Mouse (Mus musculus): Measurements from ENCODE around the gene Gjb6. TPM values are rescaled to one million over a fixed set of nuclear protein-coding genes. Genes with fewer than 3 reads are reported as not detected.

Gene Gjb6
- polyA plus RNA-seq (2015; fragmentation: Nextera tagmentation; extraction: Ambion mirVana) = 12.7 and 19.2 TPM in 2 replicates

DNA sequence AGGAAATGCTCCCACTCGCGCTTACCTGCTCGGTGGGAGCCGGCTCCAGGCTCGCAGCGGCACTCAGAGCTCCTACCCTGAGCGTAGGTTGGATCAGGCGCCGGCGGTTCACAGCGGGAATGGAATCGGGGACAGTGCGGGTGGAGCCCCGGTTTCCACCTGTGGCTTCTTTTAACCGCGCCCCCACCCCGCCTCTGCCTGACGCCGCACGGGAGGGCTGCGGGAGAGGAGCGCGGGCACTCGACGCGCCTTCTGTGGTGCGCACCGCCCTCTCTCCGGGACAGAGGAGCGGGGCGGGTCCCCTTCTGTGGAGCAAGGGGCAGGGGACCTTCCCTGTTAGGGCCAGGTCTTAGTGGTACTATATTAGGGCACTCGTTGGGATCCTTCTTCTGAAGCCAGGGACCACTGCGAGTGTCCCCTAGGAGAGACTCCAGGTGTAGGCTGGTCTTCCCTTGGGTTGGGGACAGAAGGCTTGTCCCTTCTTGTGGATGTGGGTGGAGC is at the start of gene Gjb6:
Gene Gjb6 (minus strand): TSS at position 451 of the 501 bp plus-strand sequence.
- peak within 1 kb of the TSS; percentile 59 for H3K9ac ChIP-seq (ENCODE audit: low read length)
- 0 out of 2 replicates have a peak, but pooled peaks cover 9% of the 10 kb centered on the region for H3K4me1 ChIP-seq (ENCODE audit: control insufficient read depth, insufficient read depth, low read length)
- ATAC-seq (ENCODE audit: insufficient read depth, low FRiP score) = 0 out of 2 replicates have a peak, but pooled peaks have one; percentile 21
- H3K4me2 ChIP-seq (ENCODE audit: low read depth, low read length) = peak within 1 kb of the TSS; percentile 60
- WGBS = 3% methylated on average over 33 of the region's 33 CpGs
- peaks cover 26% of the 10 kb centered on the region for H3K27me3 ChIP-seq (ENCODE audit: control insufficient read depth, insufficient read depth, low read length)
- H3K27ac ChIP-seq (ENCODE audit: low read length) = no peak within 1 kb of the TSS
- peak within 1 kb of the TSS; percentile 41 for H3K4me3 ChIP-seq (replicated peaks; ENCODE audit: low read length)
- H3K36me3 ChIP-seq (ENCODE audit: control insufficient read depth, insufficient read depth, low read length) = no peaks in the 10 kb centered on the region
- no peaks in the 10 kb centered on the region for H3K9me3 ChIP-seq (replicated peaks; ENCODE audit: control insufficient read depth, low read length)

DNA sequence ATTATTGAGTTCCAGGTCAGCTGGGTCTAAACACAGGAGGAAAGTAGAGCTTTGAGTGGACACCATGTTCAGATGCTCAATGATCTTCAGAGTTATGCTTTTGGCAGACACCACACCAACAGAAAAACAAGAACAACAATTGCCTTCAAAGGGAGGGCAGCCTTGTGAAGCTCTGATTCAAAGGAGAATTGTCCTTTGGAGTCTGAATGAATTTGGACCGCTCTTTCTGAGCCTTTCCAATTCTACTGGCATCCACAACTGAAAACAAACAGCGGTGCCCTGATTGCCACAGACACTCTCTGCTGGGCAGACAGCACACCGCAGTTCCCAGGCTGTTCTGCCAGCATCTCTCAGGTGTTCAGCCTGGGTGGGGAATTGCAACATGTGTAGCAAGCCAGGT is 32.1 kb upstream of the Gjb6 start:
- H3K9ac ChIP-seq (ENCODE audit: low read length) = no peak overlapping the region
- H3K27ac ChIP-seq (ENCODE audit: low read length) = no peak overlapping the region
- no peaks in the 10 kb centered on the region for H3K27me3 ChIP-seq (ENCODE audit: control insufficient read depth, insufficient read depth, low read length)
- peaks cover 10% of the 10 kb centered on the region for H3K4me1 ChIP-seq (ENCODE audit: control insufficient read depth, insufficient read depth, low read length)
- no peak for ATAC-seq (ENCODE audit: insufficient read depth, low FRiP score)
- no peak overlapping the region for H3K4me3 ChIP-seq (replicated peaks; ENCODE audit: low read length)
- H3K9me3 ChIP-seq (replicated peaks; ENCODE audit: control insufficient read depth, low read length) = no peaks in the 10 kb centered on the region
- no peaks in the 10 kb centered on the region for H3K36me3 ChIP-seq (ENCODE audit: control insufficient read depth, insufficient read depth, low read length)
- WGBS = 78% methylated on average over 3 of the region's 3 CpGs
- H3K4me2 ChIP-seq (ENCODE audit: low read depth, low read length) = no peak overlapping the region

DNA sequence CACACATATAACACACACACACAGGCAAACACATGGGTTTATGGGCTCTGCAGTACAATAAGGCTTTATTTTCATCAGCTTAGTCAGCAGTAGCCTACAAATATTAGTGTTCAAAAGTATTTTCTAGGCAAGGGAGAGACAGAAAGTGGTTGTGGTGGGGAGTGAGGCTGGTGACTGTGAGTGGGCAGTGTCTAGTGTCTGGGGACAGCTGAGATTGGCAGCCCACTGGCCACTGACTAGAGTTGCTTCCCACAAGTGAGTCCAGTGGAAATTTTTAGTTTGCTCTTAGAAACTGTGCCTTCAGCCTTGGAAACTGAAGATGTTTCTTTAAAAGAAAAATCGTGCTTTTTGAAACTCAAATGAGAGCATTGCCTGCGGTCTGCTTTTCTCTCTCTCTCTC is 28.4 kb upstream of the Gjb6 start:
- Histone ChIP-seq H3K9ac (ENCODE audit: low read length) (no peak overlapping the region), H3K4me3 (replicated peaks; ENCODE audit: low read length) (no peak overlapping the region), H3K36me3 (ENCODE audit: control insufficient read depth, insufficient read depth, low read length) (no peaks in the 10 kb centered on the region), H3K9me3 (replicated peaks; ENCODE audit: control insufficient read depth, low read length) (no peaks in the 10 kb centered on the region), H3K27ac (ENCODE audit: low read length) (peak overlapping the region; percentile 10; the same call in 1 of the 2 replicates), H3K27me3 (ENCODE audit: control insufficient read depth, insufficient read depth, low read length) (no peaks in the 10 kb centered on the region), H3K4me2 (ENCODE audit: low read depth, low read length) (no peak overlapping the region), H3K4me1 (ENCODE audit: control insufficient read depth, insufficient read depth, low read length) (peaks cover 10% of the 10 kb centered on the region)
- WGBS = 21% methylated on average over 2 of the region's 2 CpGs
- no peak for ATAC-seq (ENCODE audit: insufficient read depth, low FRiP score)

DNA sequence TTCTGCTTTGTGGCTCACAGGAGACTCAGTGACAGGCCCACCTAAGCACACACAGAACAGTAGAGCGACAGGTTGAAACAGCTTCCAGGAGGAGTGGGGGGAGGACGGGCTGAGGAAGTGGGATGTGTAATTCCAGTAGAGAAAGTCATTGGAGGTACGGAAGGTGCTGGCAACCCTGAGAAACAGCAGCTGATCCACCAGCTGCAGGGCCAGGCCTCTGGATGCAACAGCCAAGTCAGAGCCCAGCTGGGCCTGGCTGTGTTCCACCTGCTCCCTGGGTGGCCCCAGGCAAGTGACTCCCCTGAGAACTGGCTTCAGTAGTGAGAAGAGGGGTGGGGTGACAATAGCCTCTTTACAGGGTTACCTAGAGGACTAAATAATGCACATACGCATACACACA is 27.8 kb upstream of the Gjb6 start:
- no peaks in the 10 kb centered on the region for H3K27me3 ChIP-seq (ENCODE audit: control insufficient read depth, insufficient read depth, low read length)
- H3K36me3 ChIP-seq (ENCODE audit: control insufficient read depth, insufficient read depth, low read length) = no peaks in the 10 kb centered on the region
- WGBS = 35% methylated on average over 4 of the region's 4 CpGs
- H3K27ac ChIP-seq (ENCODE audit: low read length) = peak overlapping the region; percentile 61
- ATAC-seq (ENCODE audit: insufficient read depth, low FRiP score) = peak; percentile 73; the same call in 1 of the 2 replicates
- H3K4me1 ChIP-seq (ENCODE audit: control insufficient read depth, insufficient read depth, low read length) = peaks cover 10% of the 10 kb centered on the region
- no peak overlapping the region for H3K9ac ChIP-seq (ENCODE audit: low read length)
- H3K4me2 ChIP-seq (ENCODE audit: low read depth, low read length) = no peak overlapping the region
- H3K9me3 ChIP-seq (replicated peaks; ENCODE audit: control insufficient read depth, low read length) = no peaks in the 10 kb centered on the region
- no peak overlapping the region for H3K4me3 ChIP-seq (replicated peaks; ENCODE audit: low read length)

DNA sequence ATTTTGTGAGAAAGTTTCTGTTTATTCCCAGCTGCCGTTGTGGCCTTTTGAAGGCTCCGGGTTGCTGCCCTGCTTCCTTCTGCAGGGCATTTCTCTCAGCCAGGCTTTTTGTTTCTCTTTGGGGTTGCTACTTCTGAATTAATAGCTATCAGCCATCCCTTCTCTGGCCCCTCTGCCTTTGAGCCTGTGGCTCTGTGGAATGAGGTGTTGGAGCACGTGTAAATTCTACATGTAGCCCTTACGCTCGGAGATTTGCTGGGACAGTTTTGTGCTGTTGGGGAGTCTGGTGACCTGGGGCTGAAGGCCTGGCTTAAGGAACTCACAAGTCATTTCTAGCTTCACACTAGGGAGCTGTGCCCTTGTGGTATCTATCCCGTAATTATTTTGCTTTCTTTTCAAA is 21.5 kb upstream of the Gjb6 start:
- Histone ChIP-seq H3K4me1 (ENCODE audit: control insufficient read depth, insufficient read depth, low read length) (peaks cover 6% of the 10 kb centered on the region; the same call in 1 of the 2 replicates), H3K9me3 (replicated peaks; ENCODE audit: control insufficient read depth, low read length) (no peaks in the 10 kb centered on the region), H3K27me3 (ENCODE audit: control insufficient read depth, insufficient read depth, low read length) (no peaks in the 10 kb centered on the region), H3K4me3 (replicated peaks; ENCODE audit: low read length) (no peak overlapping the region), H3K9ac (ENCODE audit: low read length) (no peak overlapping the region), H3K27ac (ENCODE audit: low read length) (no peak overlapping the region), H3K36me3 (ENCODE audit: control insufficient read depth, insufficient read depth, low read length) (no peaks in the 10 kb centered on the region), H3K4me2 (ENCODE audit: low read depth, low read length) (no peak overlapping the region)
- WGBS = 28% methylated on average over 6 of the region's 6 CpGs
- ATAC-seq (ENCODE audit: insufficient read depth, low FRiP score) = no peak

DNA sequence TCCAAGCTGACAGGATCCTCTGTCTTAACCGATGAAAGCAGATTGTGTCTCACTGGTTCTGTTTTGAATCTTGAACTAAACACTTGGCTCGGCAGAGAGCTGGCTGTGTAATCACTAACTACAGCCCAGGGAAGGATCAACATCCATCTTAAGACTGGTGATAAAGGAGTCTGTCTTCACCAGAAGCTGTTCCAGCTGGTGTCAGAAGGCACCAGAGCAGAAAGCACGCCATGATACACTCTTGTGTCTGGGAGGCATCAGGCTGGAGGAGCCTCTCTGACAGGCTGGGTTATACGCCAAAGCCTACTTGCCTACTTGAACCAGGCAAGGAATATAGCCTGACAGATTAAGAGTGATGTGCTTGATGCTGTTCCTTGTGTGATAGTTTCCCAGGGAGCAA is 12.3 kb upstream of the Gjb6 start:
- H3K27me3 ChIP-seq (ENCODE audit: control insufficient read depth, insufficient read depth, low read length) = no peaks in the 10 kb centered on the region
- peak; percentile 52; the same call in 1 of the 2 replicates for ATAC-seq (ENCODE audit: insufficient read depth, low FRiP score)
- no peak overlapping the region for H3K9ac ChIP-seq (ENCODE audit: low read length)
- H3K36me3 ChIP-seq (ENCODE audit: control insufficient read depth, insufficient read depth, low read length) = no peaks in the 10 kb centered on the region
- WGBS = 25% methylated on average over 4 of the region's 4 CpGs
- H3K27ac ChIP-seq (ENCODE audit: low read length) = no peak overlapping the region
- no peaks in the 10 kb centered on the region for H3K9me3 ChIP-seq (replicated peaks; ENCODE audit: control insufficient read depth, low read length)
- no peak overlapping the region for H3K4me3 ChIP-seq (replicated peaks; ENCODE audit: low read length)
- no peak overlapping the region for H3K4me2 ChIP-seq (ENCODE audit: low read depth, low read length)
- peaks cover 5% of the 10 kb centered on the region for H3K4me1 ChIP-seq (ENCODE audit: control insufficient read depth, insufficient read depth, low read length)

DNA sequence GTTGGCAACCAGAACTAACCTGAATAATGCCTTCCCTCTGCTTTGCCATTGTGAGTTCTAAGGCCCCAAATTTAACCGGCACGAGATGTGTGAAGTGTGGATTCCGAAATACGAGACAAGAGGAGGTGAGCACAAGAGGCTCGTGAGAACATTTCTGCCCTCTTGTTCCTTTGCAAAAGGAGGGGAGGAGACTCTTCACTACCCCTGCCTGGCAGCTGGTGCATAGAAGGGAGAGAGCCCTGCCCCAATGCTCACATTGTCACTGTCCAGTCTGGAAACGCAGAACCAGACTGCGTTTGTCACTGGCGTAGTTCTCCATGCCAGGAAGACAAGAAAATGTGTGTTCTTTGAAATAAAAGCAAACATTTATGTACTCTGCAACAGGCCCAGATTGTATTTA is 1.9 kb upstream of the Gjb6 start:
- no peaks in the 10 kb centered on the region for H3K9me3 ChIP-seq (replicated peaks; ENCODE audit: control insufficient read depth, low read length)
- no peak overlapping the region for H3K4me2 ChIP-seq (ENCODE audit: low read depth, low read length)
- H3K27me3 ChIP-seq (ENCODE audit: control insufficient read depth, insufficient read depth, low read length) = peaks cover 26% of the 10 kb centered on the region
- WGBS = 69% methylated on average over 8 of the region's 8 CpGs
- H3K9ac ChIP-seq (ENCODE audit: low read length) = no peak overlapping the region
- no peak overlapping the region for H3K27ac ChIP-seq (ENCODE audit: low read length)
- H3K4me3 ChIP-seq (replicated peaks; ENCODE audit: low read length) = no peak overlapping the region
- no peak for ATAC-seq (ENCODE audit: insufficient read depth, low FRiP score)
- 0 out of 2 replicates have a peak, but pooled peaks cover 9% of the 10 kb centered on the region for H3K4me1 ChIP-seq (ENCODE audit: control insufficient read depth, insufficient read depth, low read length)
- no peaks in the 10 kb centered on the region for H3K36me3 ChIP-seq (ENCODE audit: control insufficient read depth, insufficient read depth, low read length)

DNA sequence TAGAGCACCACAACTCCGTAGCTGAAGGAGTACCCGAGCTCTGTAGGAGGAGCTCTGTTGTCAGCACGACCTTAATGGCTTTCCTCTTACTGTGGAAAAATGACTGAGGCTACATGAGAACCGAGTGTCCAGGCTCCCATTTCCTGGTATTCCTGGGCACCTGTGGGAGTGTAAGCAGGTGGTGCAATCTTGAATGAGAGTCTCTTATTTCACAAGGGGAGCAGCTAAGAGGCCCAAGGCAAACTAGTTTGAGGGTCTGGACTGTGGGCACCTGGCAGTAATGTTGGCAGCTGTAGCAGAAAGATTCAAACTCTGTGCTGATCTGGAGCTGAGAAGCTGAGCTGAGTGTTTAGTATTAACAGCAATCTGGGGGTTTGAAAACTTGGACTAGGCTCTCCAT is 6.0 kb downstream of the Gjb6 start:
- Histone ChIP-seq H3K27ac (ENCODE audit: low read length) (no peak overlapping the region), H3K4me1 (ENCODE audit: control insufficient read depth, insufficient read depth, low read length) (0 out of 2 replicates have a peak, but pooled peaks cover under 1% of the 10 kb centered on the region), H3K4me3 (replicated peaks; ENCODE audit: low read length) (no peak overlapping the region), H3K9ac (ENCODE audit: low read length) (no peak overlapping the region), H3K36me3 (ENCODE audit: control insufficient read depth, insufficient read depth, low read length) (no peaks in the 10 kb centered on the region), H3K27me3 (ENCODE audit: control insufficient read depth, insufficient read depth, low read length) (0 out of 2 replicates have a peak, but pooled peaks cover 3% of the 10 kb centered on the region), H3K4me2 (ENCODE audit: low read depth, low read length) (no peak overlapping the region), H3K9me3 (replicated peaks; ENCODE audit: control insufficient read depth, low read length) (no peaks in the 10 kb centered on the region)
- 55% methylated on average over 4 of the region's 4 CpGs for WGBS
- ATAC-seq (ENCODE audit: insufficient read depth, low FRiP score) = no peak

DNA sequence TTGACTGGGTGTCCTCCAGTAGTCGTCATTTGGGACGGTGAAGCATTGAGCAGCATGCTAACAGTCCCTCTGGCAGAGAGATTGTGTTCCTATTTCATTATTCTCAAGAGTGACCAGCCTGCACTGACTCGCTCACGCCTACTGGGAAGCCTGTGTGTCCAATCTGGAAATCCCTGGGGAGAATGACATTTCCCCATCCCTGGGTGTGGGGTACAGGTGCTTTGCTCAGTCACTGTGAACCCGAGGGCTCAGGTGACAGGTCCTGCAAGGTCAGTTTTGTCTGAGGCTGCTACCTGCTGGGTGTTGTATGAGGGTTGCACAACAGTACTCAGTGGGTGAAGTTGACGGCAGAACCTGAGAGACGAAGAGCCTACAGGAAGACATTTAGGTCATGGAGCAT is 11.1 kb downstream of the Gjb6 start:
- Histone ChIP-seq H3K4me1 (ENCODE audit: control insufficient read depth, insufficient read depth, low read length) (no peaks in the 10 kb centered on the region), H3K27ac (ENCODE audit: low read length) (no peak overlapping the region), H3K4me2 (ENCODE audit: low read depth, low read length) (no peak overlapping the region), H3K36me3 (ENCODE audit: control insufficient read depth, insufficient read depth, low read length) (no peaks in the 10 kb centered on the region), H3K4me3 (replicated peaks; ENCODE audit: low read length) (no peak overlapping the region), H3K9me3 (replicated peaks; ENCODE audit: control insufficient read depth, low read length) (no peaks in the 10 kb centered on the region), H3K27me3 (ENCODE audit: control insufficient read depth, insufficient read depth, low read length) (no peaks in the 10 kb centered on the region), H3K9ac (ENCODE audit: low read length) (no peak overlapping the region)
- no peak for ATAC-seq (ENCODE audit: insufficient read depth, low FRiP score)
- WGBS = 81% methylated on average over 7 of the region's 7 CpGs
